Mouse (Mus musculus): Measurements from ENCODE around the gene Mgst1. TPM values are rescaled to one million over a fixed set of nuclear protein-coding genes. Genes with fewer than 3 reads are reported as not detected.

The Mgst1 gene
- 181 and 198 TPM in 2 replicates for polyA plus RNA-seq (2012; ENCODE audit: insufficient read depth, insufficient read length, missing spikeins)

DNA sequence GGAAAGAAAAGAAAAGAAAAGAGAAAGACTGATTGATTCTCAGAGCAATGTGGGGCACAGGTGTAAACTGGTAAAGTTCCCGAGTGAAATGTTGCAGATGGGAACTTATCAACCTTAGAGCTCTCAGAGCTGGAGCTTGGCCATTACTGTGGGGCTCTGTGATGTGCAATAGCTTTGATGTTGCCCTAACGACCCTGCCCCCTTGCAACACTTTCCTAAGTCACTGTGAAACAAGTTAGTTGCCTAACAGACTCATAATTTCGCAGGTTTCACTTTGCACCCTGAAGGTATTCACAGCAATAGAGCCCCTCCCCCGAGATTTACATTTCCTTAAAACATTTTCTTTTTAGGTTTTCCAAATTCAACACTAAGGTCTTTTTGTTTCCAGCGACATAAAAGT lies at the start of gene Mgst1:
Mgst1 (plus strand) TSS at position 387 of the 400 bp plus-strand sequence.
- Histone ChIP-seq H3K27ac (ENCODE audit: insufficient read depth, low read depth, low read length) (peak within 1 kb of the TSS; percentile 91), H3K4me3 (ENCODE audit: insufficient read depth, low read length) (peak within 1 kb of the TSS; percentile 81)

DNA sequence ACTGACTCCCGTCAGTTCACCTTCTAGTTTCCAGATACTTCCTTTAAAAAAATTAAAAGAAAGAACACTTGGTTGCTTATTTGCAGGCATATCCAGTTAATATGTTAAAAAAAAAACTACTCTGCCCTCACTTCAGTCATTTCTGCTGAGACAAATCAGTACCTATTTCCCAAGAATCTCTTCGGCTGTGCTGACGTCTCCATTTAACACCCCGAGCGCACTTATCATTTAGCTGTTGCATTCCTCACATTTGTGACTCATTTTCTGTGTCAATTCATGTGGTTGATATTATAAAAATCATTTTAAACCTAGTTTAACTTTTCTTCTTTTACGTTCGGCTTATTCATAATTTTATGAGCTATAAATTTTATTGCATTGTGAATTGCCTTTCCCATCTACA lies 47.7 kb upstream of the Mgst1 start:
- Histone ChIP-seq H3K4me1 (ENCODE audit: control insufficient read depth, insufficient read depth, low read length) (peaks cover 6% of the 10 kb centered on the region), H3K27ac (ENCODE audit: insufficient read depth, low read depth, low read length) (no peak overlapping the region), H3K4me3 (ENCODE audit: insufficient read depth, low read length) (no peak overlapping the region)
- TF ChIP-seq CTCF (IDR thresholded peaks at IDR 0.05; ENCODE audit: low read depth, low read length), result no peak
- no peak for TF ChIP-seq POLR2A (IDR thresholded peaks at IDR 0.05; ENCODE audit: borderline replicate concordance, low read depth, low read length)

More for the DNA sequence above, at the start of gene Mgst1:
- TF ChIP-seq CTCF (IDR thresholded peaks at IDR 0.05; ENCODE audit: low read depth, low read length) (no peak), POLR2A (IDR thresholded peaks at IDR 0.05; ENCODE audit: borderline replicate concordance, low read depth, low read length) (no peak)
- peaks cover 27% of the 10 kb centered on the region for H3K4me1 ChIP-seq (ENCODE audit: control insufficient read depth, insufficient read depth, low read length)

DNA sequence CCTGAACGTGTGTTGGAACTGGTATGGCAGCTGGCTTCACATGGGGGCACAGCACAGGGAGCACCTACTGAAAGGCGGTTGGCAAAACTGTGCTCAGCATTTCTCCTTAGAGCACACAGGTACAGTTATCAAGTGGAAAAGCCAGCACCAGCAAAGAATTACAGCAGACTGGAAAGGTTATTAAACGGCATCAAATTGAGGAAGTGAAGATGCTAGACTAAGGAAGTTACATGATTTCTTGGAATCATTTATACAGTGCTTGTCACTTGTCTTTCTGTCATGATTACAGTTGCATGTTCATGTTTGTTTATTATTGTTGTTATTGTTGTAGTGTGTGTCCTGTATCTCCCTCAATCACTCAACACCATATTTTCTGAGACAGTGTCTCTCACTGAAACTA lies 45.1 kb upstream of the Mgst1 start:
- Histone ChIP-seq H3K27ac (ENCODE audit: insufficient read depth, low read depth, low read length) (no peak overlapping the region), H3K4me3 (ENCODE audit: insufficient read depth, low read length) (no peak overlapping the region), H3K4me1 (ENCODE audit: control insufficient read depth, insufficient read depth, low read length) (peaks cover 6% of the 10 kb centered on the region)
- TF ChIP-seq CTCF (IDR thresholded peaks at IDR 0.05; ENCODE audit: low read depth, low read length), result no peak
- TF ChIP-seq POLR2A (IDR thresholded peaks at IDR 0.05; ENCODE audit: borderline replicate concordance, low read depth, low read length), result no peak

GRCm38 (mm10) chr6:138099646-138100045 lies 40.5 kb upstream of the Mgst1 start:
- TF ChIP-seq POLR2A (IDR thresholded peaks at IDR 0.05; ENCODE audit: borderline replicate concordance, low read depth, low read length) (no peak), CTCF (IDR thresholded peaks at IDR 0.05; ENCODE audit: low read depth, low read length) (no peak)
- Histone ChIP-seq H3K4me1 (ENCODE audit: control insufficient read depth, insufficient read depth, low read length) (peaks cover 6% of the 10 kb centered on the region), H3K4me3 (ENCODE audit: insufficient read depth, low read length) (no peak overlapping the region), H3K27ac (ENCODE audit: insufficient read depth, low read depth, low read length) (no peak overlapping the region)

DNA sequence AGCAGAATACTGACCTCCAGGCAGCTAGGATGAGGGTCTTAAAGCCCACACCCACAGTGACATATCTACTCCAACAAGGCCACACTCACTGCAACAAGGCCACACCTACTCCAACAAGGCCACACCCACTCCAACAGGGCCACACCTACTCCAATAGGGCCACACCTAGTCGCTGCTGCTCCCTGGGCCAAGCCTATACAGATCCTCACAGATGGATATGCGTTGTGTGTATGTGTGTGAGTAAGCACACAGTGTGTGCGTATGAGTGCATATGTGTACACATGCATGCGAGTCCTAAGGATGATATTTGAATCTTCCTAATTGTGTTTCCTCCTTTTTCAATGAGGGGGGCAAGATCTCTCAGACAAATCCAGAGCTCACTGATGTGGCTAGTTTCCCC lies 38.3 kb upstream of the Mgst1 start:
- no peaks in the 10 kb centered on the region for H3K4me1 ChIP-seq (ENCODE audit: control insufficient read depth, insufficient read depth, low read length)
- H3K27ac ChIP-seq (ENCODE audit: insufficient read depth, low read depth, low read length), result no peak overlapping the region
- H3K4me3 ChIP-seq (ENCODE audit: insufficient read depth, low read length), result no peak overlapping the region
- no peak for TF ChIP-seq POLR2A (IDR thresholded peaks at IDR 0.05; ENCODE audit: borderline replicate concordance, low read depth, low read length)
- no peak for TF ChIP-seq CTCF (IDR thresholded peaks at IDR 0.05; ENCODE audit: low read depth, low read length)

GRCm38 (mm10) chr6:138102940-138103339 lies 37.2 kb upstream of the Mgst1 start:
- Histone ChIP-seq H3K4me1 (ENCODE audit: control insufficient read depth, insufficient read depth, low read length) (no peaks in the 10 kb centered on the region), H3K27ac (ENCODE audit: insufficient read depth, low read depth, low read length) (no peak overlapping the region), H3K4me3 (ENCODE audit: insufficient read depth, low read length) (no peak overlapping the region)
- TF ChIP-seq POLR2A (IDR thresholded peaks at IDR 0.05; ENCODE audit: borderline replicate concordance, low read depth, low read length) (no peak), CTCF (IDR thresholded peaks at IDR 0.05; ENCODE audit: low read depth, low read length) (no peak)

GRCm38 (mm10) chr6:138104559-138104958 lies 35.6 kb upstream of the Mgst1 start:
- Histone ChIP-seq H3K27ac (ENCODE audit: insufficient read depth, low read depth, low read length) (no peak overlapping the region), H3K4me1 (ENCODE audit: control insufficient read depth, insufficient read depth, low read length) (no peaks in the 10 kb centered on the region), H3K4me3 (ENCODE audit: insufficient read depth, low read length) (no peak overlapping the region)
- TF ChIP-seq POLR2A (IDR thresholded peaks at IDR 0.05; ENCODE audit: borderline replicate concordance, low read depth, low read length), result no peak
- no peak for TF ChIP-seq CTCF (IDR thresholded peaks at IDR 0.05; ENCODE audit: low read depth, low read length)

DNA sequence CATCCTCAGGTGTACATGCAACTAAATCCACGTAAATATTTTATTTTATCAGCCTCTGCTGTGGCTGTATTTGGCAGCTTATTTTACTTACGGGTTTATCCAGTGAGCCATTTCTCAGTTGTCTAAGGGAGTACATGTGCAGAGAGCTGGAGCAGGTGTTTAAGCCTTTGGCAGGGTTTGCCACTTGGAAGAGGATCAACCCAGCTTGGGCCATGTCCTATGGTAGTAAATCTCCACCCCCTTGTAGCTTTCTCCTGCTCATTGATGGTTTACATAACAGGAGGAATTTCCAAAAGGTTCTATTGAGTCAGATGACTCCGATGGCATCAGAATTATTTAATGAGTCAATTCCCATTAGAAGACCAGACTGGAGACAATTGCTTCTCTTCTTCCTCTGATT lies 22.6 kb upstream of the Mgst1 start:
- Histone ChIP-seq H3K4me3 (ENCODE audit: insufficient read depth, low read length) (no peak overlapping the region), H3K4me1 (ENCODE audit: control insufficient read depth, insufficient read depth, low read length) (no peaks in the 10 kb centered on the region), H3K27ac (ENCODE audit: insufficient read depth, low read depth, low read length) (no peak overlapping the region)
- TF ChIP-seq POLR2A (IDR thresholded peaks at IDR 0.05; ENCODE audit: borderline replicate concordance, low read depth, low read length) (no peak), CTCF (IDR thresholded peaks at IDR 0.05; ENCODE audit: low read depth, low read length) (no peak)

GRCm38 (mm10) chr6:138128392-138129335 lies 11.5 kb upstream of the Mgst1 start:
- no peak overlapping the region for H3K27ac ChIP-seq (ENCODE audit: insufficient read depth, low read depth, low read length)
- peaks cover 6% of the 10 kb centered on the region for H3K4me1 ChIP-seq (ENCODE audit: control insufficient read depth, insufficient read depth, low read length)
- no peak overlapping the region for H3K4me3 ChIP-seq (ENCODE audit: insufficient read depth, low read length)
- no peak for TF ChIP-seq POLR2A (IDR thresholded peaks at IDR 0.05; ENCODE audit: borderline replicate concordance, low read depth, low read length)
- no peak for TF ChIP-seq CTCF (IDR thresholded peaks at IDR 0.05; ENCODE audit: low read depth, low read length)

GRCm38 (mm10) chr6:138130541-138130940 lies 9.6 kb upstream of the Mgst1 start:
- H3K4me1 ChIP-seq (ENCODE audit: control insufficient read depth, insufficient read depth, low read length), result peaks cover 6% of the 10 kb centered on the region
- no peak overlapping the region for H3K4me3 ChIP-seq (ENCODE audit: insufficient read depth, low read length)
- TF ChIP-seq POLR2A (IDR thresholded peaks at IDR 0.05; ENCODE audit: borderline replicate concordance, low read depth, low read length) (no peak), CTCF (IDR thresholded peaks at IDR 0.05; ENCODE audit: low read depth, low read length) (no peak)
- H3K27ac ChIP-seq (ENCODE audit: insufficient read depth, low read depth, low read length), result no peak overlapping the region

All from bone marrow macrophage, adult 2 months (primary cell).